Mouse (Mus musculus) stomach, postnatal 0 days (tissue): ENCODE results near the gene Ubqln2.

Experiments used
- CTCF ChIP-seq: IDR thresholded peaks from 2 replicates; pipeline ENCODE4 v1.5.1; 2016; ENCODE audit warnings: antibody characterized with exemption, low read depth, mild to moderate bottlenecking, moderate library complexity
- EP300 ChIP-seq: optimal IDR thresholded peaks from 2 replicates; pipeline ENCODE3; 2016; ENCODE audit warnings: antibody characterized with exemption

GRCm38 (mm10) chrX:153498665-153499293 lies 752 bp downstream of the Ubqln2 start:
- no peak for TF ChIP-seq CTCF
- TF ChIP-seq EP300, result no peak
